In genomic region chr1:69106937-69107461, GRCm38 (mm10) we compare ENCODE assay signal across 10 mouse cellular contexts. TPM values are rescaled to one million over a fixed set of nuclear protein-coding genes. Genes with fewer than 3 reads are reported as not detected.
DNase-seq lines count a peak whose midpoint lies in the region; ATAC-seq and TF ChIP-seq lines count a peak whose summit lies in the region.
"Had no signal": no experiment of that assay in that cellular context is flagged by ENCODE, and none has a peak within 500 bp of the region (broad histone marks: within the 10 kb centered on the region; RNA-seq: fewer than 3 reads in every experiment).

No protein-coding gene starts in this region.

- no peak overlapping the region for H3K27ac ChIP-seq in lung, embryonic 14.5 days (ENCODE audit: low read depth)
- H3K27ac ChIP-seq in embryonic facial prominence, embryonic 12.5 days = no peak overlapping the region
- no peak overlapping the region for H3K27ac ChIP-seq in lung, postnatal 0 days (ENCODE audit: low read length)

- peak; percentile 27 for DNase-seq in lung, embryonic 14.5 days
- DNase-seq in lung, postnatal 25 days (ENCODE audit: low spot score) = no peak
- peak; percentile 60 to 66 for DNase-seq in heart, postnatal 14 days
- DNase-seq in kidney, postnatal 36 days = peak; percentile 58 to 76
- peak; percentile 6 for DNase-seq in lung, postnatal 0 days (ENCODE audit: low spot score)
- peak; percentile 23 for DNase-seq in right cerebral cortex, postnatal 4 days
- DNase-seq in spleen, postnatal 14 days (ENCODE audit: low spot score in 2 of 2) = no peak

- intact Hi-C loops in heart, postnatal 14 days (cut with DNase I) = loop anchor here (10.0 kb wide), 1 partner anchor 132 kb away; no protein-coding TSS in a partner anchor

- H3K9me3 ChIP-seq in lung, embryonic 14.5 days (ENCODE audit: low read depth, low read length) = no peaks in the 10 kb centered on the region
- no peaks in the 10 kb centered on the region for H3K9me3 ChIP-seq in embryonic facial prominence, embryonic 12.5 days
- H3K9me3 ChIP-seq in lung, postnatal 0 days (ENCODE audit: low read length) = no peaks in the 10 kb centered on the region
- H3K9me3 ChIP-seq: G1E had no signal

- H3K27me3 ChIP-seq in lung, embryonic 14.5 days (ENCODE audit: insufficient read depth, low read length) = peaks cover 42% of the 10 kb centered on the region
- H3K27me3 ChIP-seq in embryonic facial prominence, embryonic 12.5 days = peaks cover 50% of the 10 kb centered on the region
- peaks cover 23% of the 10 kb centered on the region; the same call in 1 of the 2 replicates for H3K27me3 ChIP-seq in lung, postnatal 0 days (replicated peaks; ENCODE audit: insufficient read depth, low read length)

- TF ChIP-seq CTCF in lung, embryonic 14.5 days (IDR thresholded peaks at IDR 0.05; ENCODE audit: low read depth) = no peak
- TF ChIP-seq CTCF in lung, postnatal 0 days (IDR thresholded peaks at IDR 0.05) = no peak

- TF ChIP-seq EP300 in lung, postnatal 0 days (IDR thresholded peaks at IDR 0.05) = no peak

- peak overlapping the region; percentile 48 for H3K9ac ChIP-seq in lung, embryonic 14.5 days
- H3K9ac ChIP-seq in embryonic facial prominence, embryonic 12.5 days = peak overlapping the region; percentile 34
- H3K9ac ChIP-seq in lung, postnatal 0 days (replicated peaks; ENCODE audit: low read depth) = no peak overlapping the region

- H3K4me3 ChIP-seq in lung, embryonic 14.5 days (ENCODE audit: low read depth, low read length) = peak overlapping the region; percentile 60
- peak overlapping the region; percentile 53 for H3K4me3 ChIP-seq in embryonic facial prominence, embryonic 12.5 days
- H3K4me3 ChIP-seq in lung, postnatal 0 days (ENCODE audit: low read depth, low read length) = peak overlapping the region; percentile 53

- WGBS in lung, embryonic 14.5 days = 1% methylated on average over 35 of the region's 35 CpGs
- 1% methylated on average over 30 of the region's 35 CpGs for WGBS in embryonic facial prominence, embryonic 12.5 days
- WGBS in lung, postnatal 0 days = under 1% methylated on average over 35 of the region's 35 CpGs

- peaks cover 5% of the 10 kb centered on the region; the same call in 1 of the 2 replicates for H3K4me1 ChIP-seq in lung, embryonic 14.5 days (ENCODE audit: insufficient read depth)
- H3K4me1 ChIP-seq in embryonic facial prominence, embryonic 12.5 days = no peaks in the 10 kb centered on the region; the same call in 1 of the 2 replicates
- peaks cover 9% of the 10 kb centered on the region; the same call in 1 of the 2 replicates for H3K4me1 ChIP-seq in lung, postnatal 0 days (ENCODE audit: insufficient read depth, low read depth, low read length)

- ATAC-seq in lung, embryonic 14.5 days (ENCODE audit: insufficient read depth) = peak; percentile 59
- ATAC-seq in embryonic facial prominence, embryonic 12.5 days (ENCODE audit: insufficient number of reproducible peaks, insufficient read depth, low FRiP score, low TSS enrichment) = peak; percentile 61; the same call in 1 of the 2 replicates
- ATAC-seq in lung, postnatal 0 days = peak; percentile 46

- no peaks in the 10 kb centered on the region for H3K36me3 ChIP-seq in lung, embryonic 14.5 days (ENCODE audit: insufficient read depth)
- H3K36me3 ChIP-seq in embryonic facial prominence, embryonic 12.5 days = no peaks in the 10 kb centered on the region
- no peaks in the 10 kb centered on the region for H3K36me3 ChIP-seq in lung, postnatal 0 days (ENCODE audit: insufficient read depth, low read length)
- H3K36me3 ChIP-seq: G1E had no signal

- peak overlapping the region; percentile 100 for H3K4me2 ChIP-seq in lung, embryonic 14.5 days
- peak overlapping the region; percentile 93 for H3K4me2 ChIP-seq in embryonic facial prominence, embryonic 12.5 days (replicated peaks)
- H3K4me2 ChIP-seq in lung, postnatal 0 days (replicated peaks; ENCODE audit: low read depth, low read length) = peak overlapping the region; percentile 100

RNA-seq across cellular contexts. Expression of gene Erbb4, which starts 0.9 kb away (rescaled TPM):
- polyA plus RNA-seq in lung, embryonic 14.5 days (2014; fragmentation: Nextera tagmentation; extraction: Ambion mirVana) = 1.3 and 1.6 TPM in 2 replicates
- 0.95 and 1.3 TPM in 2 replicates for polyA plus RNA-seq in embryonic facial prominence, embryonic 12.5 days (2016; fragmentation: Nextera tagmentation; extraction: Ambion mirVana)
- 10 to 100 TPM; 15.0 to 17.0 TPM for total RNA-seq in heart, postnatal 14 days (2021)
- 0.02 and 0.05 TPM in 2 replicates for polyA plus RNA-seq in lung, postnatal 0 days (2015; fragmentation: Nextera tagmentation; extraction: Ambion mirVana)
- total RNA-seq: hematopoietic stem cell, adult 5-6 weeks had no signal
- polyA plus RNA-seq: G1E had no signal

Comparison
In these comparisons a context has a peak if more than half of its experiments do, and no peak if none do; other contexts are left out.
1. DNase-seq: peak in lung, embryonic 14.5 days (single experiment), heart, postnatal 14 days (2 of 2), kidney, postnatal 36 days (2 of 2), lung, postnatal 0 days (single experiment) and right cerebral cortex, postnatal 4 days (single experiment); none in lung, postnatal 25 days (single experiment) and spleen, postnatal 14 days (0 of 2).
2. Peak in every context shown above with its lines, with median percentiles within 50 percentile points of each other: ATAC-seq, H3K4me2 ChIP-seq and H3K4me3 ChIP-seq.